Mouse (Mus musculus) left cerebral cortex, postnatal 10 days (tissue): ENCODE results near the gene Otoa. TPM values are rescaled to one million over a fixed set of nuclear protein-coding genes. Genes with fewer than 3 reads are reported as not detected.

Experiments used
- DNase-seq, 2 experiments: peaks; one replicate each; pipeline ENCODE4 v3.0.0; 2021 to 2022; ENCODE audit warnings: low spot score in 2 of 2, mixed read lengths in 1 of 2; ENCODE audit errors: extremely low spot score in 1 of 2
- intact Hi-C: fragments of 180-260 bp; cut with DNase I; formaldehyde crosslinking; loops from one replicate; pipeline ENCODE4 v1.15.1; 2025
- total RNA-seq, 2 experiments: library from RNA; stranded (reverse); gene quantifications; 2 replicates each; pipeline ENCODE4 v1.2.3; 2021

The Otoa gene
- total RNA-seq, result under 1 TPM; 0.36 to 0.41 TPM

- intact Hi-C loops, result no loop called here
Measured at GRCm38 (mm10) chr7:121081350-121081749, at the start of gene Otoa. Otoa (plus strand) TSS chr7:121081650.

GRCm38 (mm10) chr7:121033856-121034652, 47.4 kb upstream of the Otoa start, which contains the start of gene Mettl9:
Mettl9 (plus strand) TSS chr7:121034445.
- intact Hi-C loops, result no loop called here
- DNase-seq, result peak; percentile 92 to 97

More at GRCm38 (mm10) chr7:121081350-121081749, at the start of gene Otoa:
- DNase-seq, result no peak

- intact Hi-C loops, result no loop called here
- DNase-seq, result no peak
Measured at GRCm38 (mm10) chr7:121034701-121035141, 46.7 kb upstream of the Otoa start.

- DNase-seq, result peak in 1 of 2 experiments; percentile 13
- intact Hi-C loops, result no loop called here
Measured at GRCm38 (mm10) chr7:121035161-121035721, 46.2 kb upstream of the Otoa start.

- intact Hi-C loops, result no loop called here
- no peak for DNase-seq
Measured at GRCm38 (mm10) chr7:121040595-121040994, 40.9 kb upstream of the Otoa start.

- no peak for DNase-seq
- intact Hi-C loops, result no loop called here
Measured at GRCm38 (mm10) chr7:121041989-121042388, 39.5 kb upstream of the Otoa start.

GRCm38 (mm10) chr7:121043004-121043403, 38.4 kb upstream of the Otoa start:
- no peak for DNase-seq
- intact Hi-C loops, result no loop called here

GRCm38 (mm10) chr7:121043510-121043909, 37.9 kb upstream of the Otoa start:
- intact Hi-C loops, result no loop called here
- no peak for DNase-seq

- no peak for DNase-seq
Measured at GRCm38 (mm10) chr7:121044251-121044650, 37.2 kb upstream of the Otoa start.

GRCm38 (mm10) chr7:121045671-121046453, 35.6 kb upstream of the Otoa start:
- intact Hi-C loops, result no loop called here
- DNase-seq, result no peak

More at GRCm38 (mm10) chr7:121044251-121044650, 37.2 kb upstream of the Otoa start:
- intact Hi-C loops, result no loop called here

GRCm38 (mm10) chr7:121047624-121048023, 33.8 kb upstream of the Otoa start:
- DNase-seq, result no peak
- intact Hi-C loops, result no loop called here

- no peak for DNase-seq
- intact Hi-C loops, result no loop called here
Measured at GRCm38 (mm10) chr7:121053071-121053470, 28.4 kb upstream of the Otoa start.

- intact Hi-C loops, result loop anchor here (5.0 kb wide), 1 partner anchor 127 kb away; no protein-coding TSS in a partner anchor
- no peak for DNase-seq
Measured at GRCm38 (mm10) chr7:121059477-121060218, 21.8 kb upstream of the Otoa start.

GRCm38 (mm10) chr7:121064309-121064708, 17.1 kb upstream of the Otoa start:
- DNase-seq, result peak in 1 of 2 experiments; percentile 20
- intact Hi-C loops, result loop anchor here (5.0 kb wide), 1 partner anchor 132 kb away; no protein-coding TSS in a partner anchor

GRCm38 (mm10) chr7:121071276-121071675, 10.2 kb upstream of the Otoa start:
- intact Hi-C loops, result loop anchor here (10.0 kb wide), 1 partner anchor 324 kb away; the partner anchor contains the start of gene Hs3st2
- no peak for DNase-seq

- DNase-seq, result no peak
- intact Hi-C loops, result loop anchor here (10.0 kb wide), 1 partner anchor 322 kb away; the partner anchor contains the start of gene Hs3st2
Measured at GRCm38 (mm10) chr7:121072506-121072905, 8.9 kb upstream of the Otoa start.

- intact Hi-C loops, result loop anchor here (10.0 kb wide), 1 partner anchor 321 kb away; the partner anchor contains the start of gene Hs3st2
- DNase-seq, result no peak
Measured at GRCm38 (mm10) chr7:121074281-121074680, 7.2 kb upstream of the Otoa start, which contains the start of gene Igsf6. Igsf6 (minus strand) TSS chr7:121074572.

GRCm38 (mm10) chr7:121074801-121075400, 6.5 kb upstream of the Otoa start:
- intact Hi-C loops, result loop anchor here (10.0 kb wide), 1 partner anchor 320 kb away; the partner anchor contains the start of gene Hs3st2
- no peak for DNase-seq
